Mouse (Mus musculus): ENCODE data around the gene Utf1. TPM values are rescaled to one million over a fixed set of nuclear protein-coding genes. Genes with fewer than 3 reads are reported as not detected.

Utf1 gene
- polyA plus RNA-seq, 1 experiment from 2014 or later: not detected

MicroRNA genes within 50 kb of the gene (microRNA counts, 519-probe panel; counts per million panel counts)
- microRNA mmu-miR-202-3p: not detected
- not detected for microRNA mmu-miR-202-5p

Small RNA genes within 50 kb of the gene (microRNA-seq; reads per million reads assigned to microRNA genes)
- gene Mir202 (not detected), gene Mir7062 (1.4 reads per million), gene mmu-mir-7686 (not detected)

Other genes starting within 250 kb of the Utf1 start
- gene Adgra1, start 109.6 kb upstream of the Utf1 start, polyA plus RNA-seq (2016; fragmentation: Nextera tagmentation; extraction: Ambion mirVana): 27.0 and 30.3 TPM in 2 replicates
- gene Kndc1, start 49.1 kb upstream of the Utf1 start, polyA plus RNA-seq (2016; fragmentation: Nextera tagmentation; extraction: Ambion mirVana): 1.2 and 1.5 TPM in 2 replicates
- 0.45 and 0.52 TPM in 2 replicates for gene 6430531B16Rik, start 35.0 kb downstream of the Utf1 start, polyA plus RNA-seq (2016; fragmentation: Nextera tagmentation; extraction: Ambion mirVana)
- gene Adam8, start 48.8 kb downstream of the Utf1 start, polyA plus RNA-seq (2016; fragmentation: Nextera tagmentation; extraction: Ambion mirVana): 3.6 and 3.9 TPM in 2 replicates
- gene Zfp511, start 92.6 kb downstream of the Utf1 start, polyA plus RNA-seq (2016; fragmentation: Nextera tagmentation; extraction: Ambion mirVana): 41.9 and 45.2 TPM in 2 replicates
- gene Tubgcp2, start 92.9 kb downstream of the Utf1 start, polyA plus RNA-seq (2016; fragmentation: Nextera tagmentation; extraction: Ambion mirVana): 70.6 and 72.7 TPM in 2 replicates
- 2.5 and 6.9 TPM in 2 replicates for gene Msx3, start 105.3 kb downstream of the Utf1 start, polyA plus RNA-seq (2016; fragmentation: Nextera tagmentation; extraction: Ambion mirVana)
- gene Caly, start 138.8 kb downstream of the Utf1 start, polyA plus RNA-seq (2016; fragmentation: Nextera tagmentation; extraction: Ambion mirVana): 21.4 and 22.3 TPM in 2 replicates
- gene Prap1, start 149.6 kb downstream of the Utf1 start, polyA plus RNA-seq (2016; fragmentation: Nextera tagmentation; extraction: Ambion mirVana): not detected in 2 replicates
- gene Fuom, start 158.7 kb downstream of the Utf1 start, polyA plus RNA-seq (2016; fragmentation: Nextera tagmentation; extraction: Ambion mirVana): 14.6 and 16.1 TPM in 2 replicates
- gene Paox, start 172.0 kb downstream of the Utf1 start, polyA plus RNA-seq (2016; fragmentation: Nextera tagmentation; extraction: Ambion mirVana): 9.8 and 11.3 TPM in 2 replicates
- 136 and 142 TPM in 2 replicates for gene Echs1, start 172.7 kb downstream of the Utf1 start, polyA plus RNA-seq (2016; fragmentation: Nextera tagmentation; extraction: Ambion mirVana)
- gene Mtg1, start 193.8 kb downstream of the Utf1 start, polyA plus RNA-seq (2016; fragmentation: Nextera tagmentation; extraction: Ambion mirVana): 26.1 and 28.8 TPM in 2 replicates
- gene Sprn, start 211.1 kb downstream of the Utf1 start, polyA plus RNA-seq (2016; fragmentation: Nextera tagmentation; extraction: Ambion mirVana): 2.8 and 3.1 TPM in 2 replicates
- not detected in 2 replicates for gene Olfr522, start 221.0 kb downstream of the Utf1 start, polyA plus RNA-seq (2016; fragmentation: Nextera tagmentation; extraction: Ambion mirVana)
- gene Olfr523, start 229.4 kb downstream of the Utf1 start, polyA plus RNA-seq (2016; fragmentation: Nextera tagmentation; extraction: Ambion mirVana): not detected in 2 replicates